Mouse (Mus musculus): ENCODE measurements around the gene Zfp524. TPM values are rescaled to one million over a fixed set of nuclear protein-coding genes. Genes with fewer than 3 reads are reported as not detected.

Zfp524 gene
- polyA plus RNA-seq, 1 experiment from 2014 or later, result 8.4 TPM

DNA sequence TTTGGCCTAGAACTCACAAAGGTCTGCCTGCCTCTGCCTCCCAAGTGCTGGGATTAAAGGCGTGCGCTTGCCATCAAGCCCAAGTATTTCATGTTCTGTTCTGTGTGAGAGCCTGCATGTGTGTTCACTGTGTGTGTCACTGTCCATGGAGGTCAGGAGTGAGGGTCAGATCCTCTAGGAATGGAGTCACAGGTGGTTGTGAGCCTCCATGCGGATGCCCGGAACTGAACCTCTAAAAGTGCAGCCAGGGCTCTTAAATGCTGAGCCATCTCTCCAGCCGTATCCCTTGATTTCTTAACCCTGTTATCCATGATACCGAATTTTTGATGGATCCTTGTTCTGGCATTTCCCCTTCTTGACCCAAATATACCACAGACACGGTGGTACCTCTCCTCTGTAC is 22.8 kb downstream of the Zfp524 start:
- no peak overlapping the region for H3K27ac ChIP-seq (replicated peaks; ENCODE audit: low read depth, low read length)

DNA sequence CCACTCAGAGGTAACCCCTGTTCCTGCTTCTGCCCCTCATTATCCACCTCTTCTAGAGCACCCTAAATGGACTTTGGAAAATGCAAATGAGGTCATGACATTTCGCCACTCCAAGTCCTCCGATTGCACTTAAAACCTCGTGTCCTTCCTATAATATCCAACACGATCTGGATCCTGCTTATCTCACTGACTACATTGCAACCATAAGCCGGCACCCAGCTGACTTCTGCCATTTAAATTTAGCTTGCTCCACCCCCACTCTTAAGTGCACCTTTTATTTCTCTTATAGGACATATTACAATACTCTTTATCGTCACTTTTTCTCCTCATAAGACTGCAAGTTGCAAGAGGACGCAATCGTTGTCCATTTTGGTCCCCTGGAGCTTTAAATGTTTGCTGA is 23.3 kb downstream of the Zfp524 start:
- no peaks in the 10 kb centered on the region for H3K27me3 ChIP-seq (ENCODE audit: control insufficient read depth, insufficient read depth, low read length)
- H3K4me1 ChIP-seq (ENCODE audit: control insufficient read depth, insufficient read depth, low read length), result 0 out of 2 replicates have a peak, but pooled peaks cover 10% of the 10 kb centered on the region
- ATAC-seq (ENCODE audit: low FRiP score, low TSS enrichment) (no peak), DNase-seq (no peak)
- peak overlapping the region; percentile 75 for H3K9ac ChIP-seq (replicated peaks; ENCODE audit: low read length)
- 87% methylated on average over 8 of the region's 8 CpGs for WGBS
- no peaks in the 10 kb centered on the region for H3K9me3 ChIP-seq (ENCODE audit: control insufficient read depth, low read length)
- peak overlapping the region; percentile 64 for H3K4me3 ChIP-seq (replicated peaks; ENCODE audit: low read depth, low read length)
- H3K36me3 ChIP-seq (ENCODE audit: control insufficient read depth, insufficient read depth, low read length), result peaks cover 38% of the 10 kb centered on the region
- H3K4me2 ChIP-seq (ENCODE audit: low read length), result peak overlapping the region; percentile 57
- H3K27ac ChIP-seq (replicated peaks; ENCODE audit: low read depth, low read length), result peak overlapping the region; percentile 97

More for the DNA sequence above, 22.8 kb downstream of the Zfp524 start:
- ATAC-seq (ENCODE audit: low FRiP score, low TSS enrichment) (no peak), DNase-seq (no peak)
- Histone ChIP-seq H3K4me2 (ENCODE audit: low read length) (peak overlapping the region; percentile 57; the same call in 1 of the 2 replicates), H3K9me3 (ENCODE audit: control insufficient read depth, low read length) (no peaks in the 10 kb centered on the region; the same call in 1 of the 2 replicates), H3K36me3 (ENCODE audit: control insufficient read depth, insufficient read depth, low read length) (peaks cover 43% of the 10 kb centered on the region), H3K27me3 (ENCODE audit: control insufficient read depth, insufficient read depth, low read length) (no peaks in the 10 kb centered on the region), H3K9ac (replicated peaks; ENCODE audit: low read length) (no peak overlapping the region), H3K4me3 (replicated peaks; ENCODE audit: low read depth, low read length) (no peak overlapping the region), H3K4me1 (ENCODE audit: control insufficient read depth, insufficient read depth, low read length) (0 out of 2 replicates have a peak, but pooled peaks cover 10% of the 10 kb centered on the region)
- WGBS, result 96% methylated on average over 7 of the region's 7 CpGs

DNA sequence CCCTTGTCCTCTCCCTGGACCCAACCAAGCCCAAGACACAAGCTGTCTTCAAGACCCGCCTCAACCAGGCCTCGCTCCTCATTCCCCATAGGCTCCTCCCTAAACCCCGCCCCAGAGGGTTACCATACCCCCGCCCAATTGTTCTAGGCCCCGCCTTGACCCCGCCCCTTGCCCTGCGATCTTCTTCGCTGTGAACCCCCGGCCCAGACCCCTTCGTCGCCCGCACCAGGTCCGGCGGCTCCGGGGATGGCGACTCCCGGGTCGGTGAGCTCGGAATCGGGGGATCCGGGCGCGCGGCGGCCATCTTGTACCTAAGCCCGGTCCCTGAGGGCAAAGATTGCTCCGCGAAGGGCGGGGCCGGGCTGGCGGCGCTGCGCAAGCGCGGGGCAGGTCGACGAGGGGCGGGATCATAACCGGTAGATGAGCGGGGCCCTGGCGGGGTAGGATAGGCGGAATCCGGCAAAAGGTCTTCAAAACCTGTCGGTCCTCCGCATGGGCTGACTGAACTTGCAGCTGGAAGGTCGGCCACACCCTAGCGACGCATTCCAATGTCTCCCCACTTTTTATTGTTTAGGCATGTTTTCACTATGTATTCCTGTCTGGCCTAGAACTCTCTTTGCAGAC is 24.0 kb downstream of the Zfp524 start, which contains the start of gene Zfp784:
Zfp784 (minus strand) TSS at position 338 of the 624 bp plus-strand sequence.
- no peaks in the 10 kb centered on the region for H3K27me3 ChIP-seq (ENCODE audit: control insufficient read depth, insufficient read depth, low read length)
- peak within 1 kb of the TSS; percentile 64 for H3K4me3 ChIP-seq (replicated peaks; ENCODE audit: low read depth, low read length)
- peak within 1 kb of the TSS; percentile 57 for H3K4me2 ChIP-seq (ENCODE audit: low read length)
- peak within 1 kb of the TSS; percentile 97 for H3K27ac ChIP-seq (replicated peaks; ENCODE audit: low read depth, low read length)
- peaks cover 31% of the 10 kb centered on the region for H3K36me3 ChIP-seq (ENCODE audit: control insufficient read depth, insufficient read depth, low read length)
- peak; percentile 96 for DNase-seq
- H3K4me1 ChIP-seq (ENCODE audit: control insufficient read depth, insufficient read depth, low read length), result 0 out of 2 replicates have a peak, but pooled peaks cover 10% of the 10 kb centered on the region
- no peaks in the 10 kb centered on the region for H3K9me3 ChIP-seq (ENCODE audit: control insufficient read depth, low read length)
- peak within 1 kb of the TSS; percentile 75 for H3K9ac ChIP-seq (replicated peaks; ENCODE audit: low read length)
- peak; percentile 94 for ATAC-seq (ENCODE audit: low FRiP score, low TSS enrichment)
- WGBS, result under 1% methylated on average over 48 of the region's 48 CpGs

DNA sequence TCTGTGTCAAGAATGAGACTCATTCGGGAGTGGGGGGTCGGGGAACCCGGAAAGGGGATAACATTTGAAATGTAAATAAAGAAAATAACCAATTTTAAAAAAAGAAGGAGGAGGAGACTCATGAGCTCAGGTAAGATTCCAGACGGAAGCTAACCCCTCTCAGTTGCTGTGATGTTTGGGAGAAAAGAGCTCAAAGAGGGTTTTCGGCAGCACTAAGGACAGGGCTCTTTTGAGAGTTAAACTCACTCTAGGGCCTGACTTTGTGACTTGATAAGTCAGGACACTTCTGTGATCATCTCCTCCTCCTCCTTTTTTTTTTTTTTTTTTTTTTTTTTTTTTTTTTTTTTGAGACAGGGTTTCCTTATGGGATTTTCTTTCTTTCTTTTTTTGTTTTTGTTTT is 24.7 kb downstream of the Zfp524 start:
- H3K4me1 ChIP-seq (ENCODE audit: control insufficient read depth, insufficient read depth, low read length), result 0 out of 2 replicates have a peak, but pooled peaks cover 10% of the 10 kb centered on the region
- DNase-seq, result no peak
- no peaks in the 10 kb centered on the region for H3K9me3 ChIP-seq (ENCODE audit: control insufficient read depth, low read length)
- peak overlapping the region; percentile 57 for H3K4me2 ChIP-seq (ENCODE audit: low read length)
- H3K9ac ChIP-seq (replicated peaks; ENCODE audit: low read length), result peak overlapping the region; percentile 75
- no peaks in the 10 kb centered on the region for H3K27me3 ChIP-seq (ENCODE audit: control insufficient read depth, insufficient read depth, low read length)
- ATAC-seq (ENCODE audit: low FRiP score, low TSS enrichment), result no peak
- H3K4me3 ChIP-seq (replicated peaks; ENCODE audit: low read depth, low read length), result peak overlapping the region; percentile 64
- peak overlapping the region; percentile 97; the same call in 1 of the 2 replicates for H3K27ac ChIP-seq (replicated peaks; ENCODE audit: low read depth, low read length)
- peaks cover 24% of the 10 kb centered on the region for H3K36me3 ChIP-seq (ENCODE audit: control insufficient read depth, insufficient read depth, low read length)
- WGBS, result 39% methylated on average over 5 of the region's 5 CpGs

DNA sequence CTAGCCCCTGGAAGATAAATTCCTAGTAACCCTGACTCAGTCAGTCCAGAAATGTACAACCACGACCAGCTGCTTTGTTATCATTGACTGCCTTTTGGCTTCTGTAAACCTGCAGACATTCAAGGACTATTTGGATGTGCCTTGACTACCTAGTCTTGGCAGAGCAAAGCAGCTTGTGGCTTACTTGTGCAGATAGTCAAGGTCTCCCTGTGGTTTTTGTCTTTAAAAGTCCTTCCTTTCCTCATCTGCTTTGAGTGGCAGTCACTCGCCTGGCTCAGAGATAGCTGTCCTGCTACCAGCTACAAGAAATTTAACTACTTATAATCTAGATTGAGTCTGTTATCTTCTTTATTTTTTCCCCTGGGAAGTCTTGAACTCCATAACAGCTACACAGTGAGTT is 30.8 kb downstream of the Zfp524 start:
- Histone ChIP-seq H3K9ac (replicated peaks; ENCODE audit: low read length) (no peak overlapping the region), H3K4me2 (ENCODE audit: low read length) (no peak overlapping the region), H3K4me3 (replicated peaks; ENCODE audit: low read depth, low read length) (no peak overlapping the region), H3K36me3 (ENCODE audit: control insufficient read depth, insufficient read depth, low read length) (no peaks in the 10 kb centered on the region), H3K4me1 (ENCODE audit: control insufficient read depth, insufficient read depth, low read length) (no peaks in the 10 kb centered on the region), H3K27ac (replicated peaks; ENCODE audit: low read depth, low read length) (no peak overlapping the region), H3K27me3 (ENCODE audit: control insufficient read depth, insufficient read depth, low read length) (no peaks in the 10 kb centered on the region), H3K9me3 (ENCODE audit: control insufficient read depth, low read length) (no peaks in the 10 kb centered on the region)
- no peak for ATAC-seq (ENCODE audit: low FRiP score, low TSS enrichment)
- WGBS, result 79% methylated on average over 2 of the region's 2 CpGs
- DNase-seq, result no peak

DNA sequence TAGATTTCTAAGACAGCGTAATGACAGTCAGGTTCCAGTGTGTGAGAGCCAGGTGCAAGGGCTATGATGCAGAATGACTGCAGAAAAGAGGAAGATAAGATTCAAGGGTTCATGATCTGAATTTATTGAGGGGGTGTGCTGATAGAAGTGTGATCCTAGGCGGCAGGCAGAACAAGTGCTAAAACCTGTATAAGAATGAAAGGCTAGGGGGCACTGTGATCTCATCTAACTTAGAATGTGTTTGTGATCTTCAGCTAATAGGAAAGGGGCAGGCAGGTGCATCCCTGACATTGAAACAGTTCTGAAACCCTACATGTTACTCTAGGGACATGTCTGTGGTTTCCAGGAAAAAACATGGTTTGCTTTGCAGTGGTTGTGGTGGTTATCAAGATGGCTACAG is 31.9 kb downstream of the Zfp524 start:
- Histone ChIP-seq H3K9me3 (ENCODE audit: control insufficient read depth, low read length) (no peaks in the 10 kb centered on the region), H3K4me1 (ENCODE audit: control insufficient read depth, insufficient read depth, low read length) (peaks cover 8% of the 10 kb centered on the region; the same call in 1 of the 2 replicates), H3K27me3 (ENCODE audit: control insufficient read depth, insufficient read depth, low read length) (no peaks in the 10 kb centered on the region), H3K36me3 (ENCODE audit: control insufficient read depth, insufficient read depth, low read length) (no peaks in the 10 kb centered on the region), H3K27ac (replicated peaks; ENCODE audit: low read depth, low read length) (no peak overlapping the region), H3K4me2 (ENCODE audit: low read length) (no peak overlapping the region), H3K9ac (replicated peaks; ENCODE audit: low read length) (no peak overlapping the region), H3K4me3 (replicated peaks; ENCODE audit: low read depth, low read length) (no peak overlapping the region)
- ATAC-seq (ENCODE audit: low FRiP score, low TSS enrichment) (no peak), DNase-seq (no peak)
- WGBS, result 74% methylated on average over 2 of the region's 2 CpGs

DNA sequence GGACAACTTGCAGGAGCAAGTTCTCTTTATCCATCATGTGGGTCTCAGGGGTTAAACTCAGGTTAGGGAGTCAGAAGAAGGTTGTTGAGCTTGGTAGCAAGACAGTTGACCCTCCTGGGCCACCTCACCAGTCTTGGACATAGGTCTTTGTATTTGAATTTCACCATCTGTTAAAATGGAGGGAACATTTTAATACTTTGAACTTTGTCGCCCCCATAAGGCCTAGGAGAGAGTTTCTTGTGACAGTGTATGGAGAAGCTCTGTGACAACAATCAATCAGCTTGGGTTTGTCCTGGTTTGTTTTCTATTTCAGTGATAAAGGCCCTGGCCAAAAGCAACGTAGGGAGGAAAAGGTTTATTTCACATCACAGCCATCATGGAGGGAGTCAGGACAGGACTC is 33.1 kb downstream of the Zfp524 start:
- H3K36me3 ChIP-seq (ENCODE audit: control insufficient read depth, insufficient read depth, low read length), result no peaks in the 10 kb centered on the region
- H3K9me3 ChIP-seq (ENCODE audit: control insufficient read depth, low read length), result no peaks in the 10 kb centered on the region
- WGBS, result 37% methylated on average over 2 of the region's 2 CpGs
- no peak overlapping the region for H3K9ac ChIP-seq (replicated peaks; ENCODE audit: low read length)
- no peak for ATAC-seq (ENCODE audit: low FRiP score, low TSS enrichment)
- peaks cover 11% of the 10 kb centered on the region for H3K4me1 ChIP-seq (ENCODE audit: control insufficient read depth, insufficient read depth, low read length)
- no peak overlapping the region for H3K27ac ChIP-seq (replicated peaks; ENCODE audit: low read depth, low read length)
- H3K4me3 ChIP-seq (replicated peaks; ENCODE audit: low read depth, low read length), result no peak overlapping the region
- DNase-seq, result peak; percentile 71
- H3K4me2 ChIP-seq (ENCODE audit: low read length), result no peak overlapping the region
- H3K27me3 ChIP-seq (ENCODE audit: control insufficient read depth, insufficient read depth, low read length), result no peaks in the 10 kb centered on the region

DNA sequence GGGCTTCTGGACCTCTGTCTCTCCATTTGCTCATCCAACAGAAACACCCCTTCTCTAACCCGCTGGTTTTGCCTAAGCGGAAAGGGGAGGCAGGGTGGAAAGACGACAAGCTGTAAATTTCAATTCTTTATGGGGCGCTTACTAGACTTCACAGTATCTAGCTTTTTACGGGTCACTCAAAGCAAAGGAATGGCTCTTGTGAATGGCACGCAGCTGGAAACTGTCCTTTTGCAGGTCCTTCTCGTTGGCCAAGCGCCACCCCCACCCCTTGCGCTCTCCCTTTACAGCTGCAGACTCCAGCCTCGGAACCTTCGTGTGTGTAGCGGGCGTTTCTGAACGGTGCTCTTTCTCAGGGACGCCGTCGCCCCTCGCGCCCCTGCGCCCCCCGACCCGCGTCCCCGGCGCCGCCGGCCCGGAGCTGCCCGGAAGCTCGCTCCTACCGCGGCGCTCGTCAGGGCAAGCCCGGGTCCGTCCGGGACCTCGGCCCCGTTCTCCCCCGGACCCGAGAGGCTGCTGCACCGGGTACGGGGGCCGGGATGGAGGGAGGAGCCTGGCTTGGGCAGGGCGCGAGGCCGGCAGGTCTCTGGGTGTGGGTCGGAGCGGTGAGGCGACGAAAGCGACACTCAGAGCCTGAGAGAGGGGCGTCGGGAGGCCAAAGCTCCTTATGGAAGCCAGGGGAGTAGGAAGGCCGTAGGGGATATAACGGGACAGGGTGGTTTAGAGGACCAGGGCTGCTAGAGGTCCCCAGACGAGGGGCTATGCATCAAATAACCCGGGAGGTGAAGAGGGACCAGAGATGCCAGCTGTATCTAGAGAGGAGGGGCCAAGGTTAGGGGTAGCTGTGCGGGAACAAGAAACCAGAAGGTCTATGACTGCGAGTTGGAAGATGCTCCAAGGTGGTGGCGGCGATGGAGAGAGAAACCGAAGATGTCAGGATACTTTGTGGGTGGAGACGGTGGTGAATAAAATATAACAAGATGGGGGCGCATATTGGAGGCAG is 37.3 kb downstream of the Zfp524 start, which contains the start of gene Zfp580:
Zfp580 (plus strand) TSS at position 346 of the 1,000 bp plus-strand sequence.
- Histone ChIP-seq H3K4me3 (replicated peaks; ENCODE audit: low read depth, low read length) (peak within 1 kb of the TSS; percentile 77), H3K4me2 (ENCODE audit: low read length) (peak within 1 kb of the TSS; percentile 73), H3K36me3 (ENCODE audit: control insufficient read depth, insufficient read depth, low read length) (no peaks in the 10 kb centered on the region), H3K27ac (replicated peaks; ENCODE audit: low read depth, low read length) (peak within 1 kb of the TSS; percentile 87), H3K27me3 (ENCODE audit: control insufficient read depth, insufficient read depth, low read length) (peaks cover 38% of the 10 kb centered on the region), H3K4me1 (ENCODE audit: control insufficient read depth, insufficient read depth, low read length) (peaks cover 32% of the 10 kb centered on the region), H3K9ac (replicated peaks; ENCODE audit: low read length) (peak within 1 kb of the TSS; percentile 92), H3K9me3 (ENCODE audit: control insufficient read depth, low read length) (no peaks in the 10 kb centered on the region)
- ATAC-seq (ENCODE audit: low FRiP score, low TSS enrichment) (peak; percentile 82), DNase-seq (peak; percentile 89)
- WGBS, result under 1% methylated on average over 65 of the region's 65 CpGs
